Mouse (Mus musculus) gastrocnemius, postnatal 4 days (tissue): ENCODE data around the gene Ltbp4. TPM values are rescaled to one million over a fixed set of nuclear protein-coding genes. Genes with fewer than 3 reads are reported as not detected.
A peak's percentile ranks its signal among the peaks of the same experiment; 100 is the strongest.

Experiments used
- DNase-seq, 2 experiments: peaks; one replicate each; pipeline ENCODE4 v3.0.0; 2021 to 2022; ENCODE audit warnings: low spot score in 2 of 2, mixed read lengths in 2 of 2
- total RNA-seq, 2 experiments: library from RNA; stranded (reverse); gene quantifications; 2 replicates each; pipeline ENCODE4 v1.2.3; 2021

Gene Ltbp4
- total RNA-seq, 2 experiments from 2014 or later, result 152 to 169 TPM

DNA sequence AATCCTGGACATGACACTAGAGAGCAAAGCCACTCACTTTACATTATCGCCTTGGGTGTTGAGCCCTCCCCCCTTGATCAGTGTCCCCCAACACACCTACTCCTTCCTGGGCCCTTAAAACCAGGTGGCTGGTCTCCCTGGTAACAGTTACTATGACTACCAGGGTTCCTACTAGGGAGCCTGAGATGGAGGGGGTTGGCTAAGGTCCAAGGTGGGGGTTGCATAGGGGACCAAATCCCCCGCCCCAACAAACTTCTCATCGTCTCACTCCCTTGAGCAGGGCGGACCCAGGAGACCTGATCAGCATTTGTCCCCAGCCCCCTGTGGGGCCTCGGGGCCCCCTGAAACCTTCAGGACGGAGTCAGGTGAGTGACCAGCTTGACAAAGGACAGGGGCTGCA is 75.6 kb downstream of the Ltbp4 start:
- DNase-seq, result no peak

DNA sequence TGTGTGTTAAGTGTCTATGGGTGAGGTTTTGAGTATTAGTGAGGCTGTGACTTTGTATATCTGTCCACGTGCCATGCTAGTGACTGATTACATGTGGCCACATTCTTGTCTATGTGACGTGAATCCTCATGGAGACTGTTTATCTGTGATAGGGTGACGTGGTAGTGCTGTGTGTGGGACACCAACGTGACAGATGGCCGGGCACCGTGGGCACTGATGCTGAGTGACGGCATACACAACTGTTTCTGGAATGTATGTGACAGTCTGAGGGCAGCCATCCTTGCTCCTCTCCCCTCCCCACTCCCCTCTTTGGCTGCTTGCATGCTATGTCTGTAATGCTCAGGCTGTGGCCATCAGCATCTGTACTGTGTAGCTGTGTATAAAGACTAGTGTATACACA is 76.6 kb downstream of the Ltbp4 start:
- DNase-seq, result no peak

GRCm38 (mm10) chr7:27259771-27260170 is 77.7 kb downstream of the Ltbp4 start:
- DNase-seq, result no peak

DNA sequence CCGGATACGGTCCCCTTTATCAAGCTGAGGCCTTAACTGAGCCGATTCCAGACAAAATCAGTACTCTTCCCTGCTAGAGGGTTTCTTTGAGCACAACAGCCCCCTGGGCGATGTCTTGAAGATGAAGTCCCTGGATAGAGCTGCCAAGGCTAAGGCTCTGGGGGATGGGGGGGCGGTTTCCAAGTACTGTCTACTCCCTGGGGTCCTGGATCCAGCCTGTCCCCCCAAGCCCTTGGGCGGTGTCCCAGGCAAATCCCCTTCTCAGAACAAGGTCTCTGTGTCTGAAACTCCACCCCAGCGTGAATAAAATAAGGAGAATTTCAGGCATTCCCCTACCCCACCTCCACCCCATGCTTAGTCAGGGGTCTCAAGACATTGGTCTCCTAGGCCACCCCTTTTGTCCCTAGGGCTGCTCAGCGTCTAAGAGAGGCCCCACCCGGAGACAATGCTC is 78.2 kb downstream of the Ltbp4 start:
- no peak for DNase-seq

DNA sequence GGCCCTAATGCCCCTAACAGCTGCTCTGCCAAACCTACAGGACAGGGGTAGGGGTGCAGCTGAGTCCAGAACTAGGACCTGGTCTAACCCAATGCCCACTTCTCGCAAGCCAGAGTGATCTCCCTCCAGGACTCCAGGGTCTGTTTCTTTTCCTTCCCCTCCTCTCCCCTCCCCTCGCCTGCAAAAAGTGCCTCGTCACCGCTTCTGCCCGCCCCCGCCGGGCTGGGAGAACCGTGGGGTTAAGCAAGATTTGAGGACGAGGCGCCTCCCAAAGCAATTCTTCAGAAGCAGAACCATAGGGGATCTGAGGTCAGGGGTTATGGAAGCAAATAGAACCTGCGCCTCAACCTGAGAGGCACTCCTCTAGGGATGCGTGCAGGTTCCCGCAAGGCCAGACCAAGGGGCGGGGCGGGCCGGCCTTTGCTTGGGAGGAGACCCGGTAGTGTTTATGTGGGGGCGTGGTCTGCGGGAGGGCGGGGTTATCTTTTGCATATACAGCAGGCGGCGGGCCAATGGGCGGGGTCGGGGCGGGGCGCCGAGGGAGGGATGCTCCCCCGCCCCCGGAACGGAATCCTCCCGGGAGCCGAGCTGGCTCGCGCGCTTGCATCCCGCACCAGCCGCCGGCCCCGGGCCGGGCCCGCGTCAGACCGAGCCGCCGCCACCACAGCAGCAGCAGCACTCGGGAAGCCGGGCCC is 79.1 kb downstream of the Ltbp4 start, which contains the start of gene Numbl:
TSS of gene Numbl (plus strand) at position 229 of the 695 bp plus-strand sequence.
- peak; percentile 92 to 97 for DNase-seq

DNA sequence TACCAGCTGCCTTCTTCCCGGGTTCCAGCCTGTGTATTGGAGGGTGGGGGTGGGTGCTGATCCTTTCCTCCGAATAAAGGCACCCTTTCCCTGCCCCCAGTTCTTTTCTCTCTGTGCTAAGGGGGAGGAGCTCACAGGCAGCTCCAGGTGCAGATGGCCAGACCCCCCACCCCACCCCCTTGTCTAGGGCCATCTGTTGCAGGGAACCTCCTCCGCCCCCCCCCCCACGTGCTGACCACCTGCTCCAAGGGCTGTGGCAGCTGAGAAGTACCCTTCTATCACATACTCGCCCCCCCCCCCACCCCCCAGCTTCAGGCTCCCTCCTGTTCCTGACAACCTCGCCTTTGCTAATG is 79.7 kb downstream of the Ltbp4 start:
- no peak for DNase-seq

DNA sequence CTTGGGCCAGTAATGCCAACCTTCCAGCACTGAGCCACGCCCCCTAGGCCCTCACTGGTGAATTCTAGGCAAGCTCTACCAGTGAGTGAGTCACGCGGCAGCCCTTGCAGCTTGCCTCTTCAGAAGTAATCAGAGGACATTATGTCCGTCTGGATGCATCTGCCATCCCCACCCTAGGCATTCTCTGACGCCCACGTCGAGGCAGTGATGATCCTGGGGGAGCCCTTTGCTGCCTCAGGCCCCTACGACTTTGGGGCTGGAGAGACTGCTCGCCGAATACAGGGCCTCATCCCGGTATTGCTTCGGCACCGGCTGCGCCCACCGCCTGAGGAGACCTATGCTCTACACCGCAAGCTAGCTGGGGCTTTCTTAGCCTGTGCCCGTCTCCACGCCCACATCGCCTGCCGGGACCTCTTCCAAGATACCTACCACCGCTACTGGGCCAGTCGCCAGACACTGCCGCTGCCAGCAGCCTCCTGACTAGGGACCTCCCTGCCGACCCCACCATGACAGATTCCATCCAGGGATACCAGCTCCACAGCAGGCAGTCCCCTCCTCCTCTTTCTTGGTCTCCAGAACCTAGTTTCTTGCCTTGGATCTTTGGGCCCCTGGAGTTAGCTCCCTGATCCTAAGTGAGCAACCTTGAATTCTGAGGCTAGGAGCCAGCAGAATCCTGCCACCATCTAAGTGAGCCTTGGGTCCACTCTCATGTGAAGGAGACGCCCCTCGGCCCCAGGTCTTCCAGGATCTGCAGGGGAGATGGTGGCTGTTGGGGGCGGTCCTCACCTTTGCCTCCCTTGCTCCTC is 80.2 kb downstream of the Ltbp4 start:
- peak in 1 of 2 experiments; percentile 43 for DNase-seq

- DNase-seq, result no peak
Measured at GRCm38 (mm10) chr7:27255721-27256120, 81.8 kb downstream of the Ltbp4 start.

Other genes starting within 250 kb of the Ltbp4 start
- gene Cyp2f2, start 217.8 kb downstream of the Ltbp4 start, total RNA-seq, result under 1 TPM; 0.41 to 0.59 TPM
- gene Cyp2t4, start 184.0 kb downstream of the Ltbp4 start, total RNA-seq, result not detected
- gene Egln2, start 170.9 kb downstream of the Ltbp4 start, total RNA-seq, result 10 to 100 TPM; 81.4 to 85.3 TPM
- gene Rab4b, start 158.8 kb downstream of the Ltbp4 start, total RNA-seq, result 10 to 100 TPM; 29.4 to 33.6 TPM
- gene Gm21983, start 156.6 kb downstream of the Ltbp4 start, total RNA-seq, result not detected
- gene Mia, start 156.5 kb downstream of the Ltbp4 start, total RNA-seq, result not detected
- 10 to 100 TPM; 12.3 to 12.6 TPM for gene BC024978, start 141.9 kb downstream of the Ltbp4 start, total RNA-seq
- 10 to 100 TPM; 57.3 to 63.7 TPM for gene Snrpa, start 141.4 kb downstream of the Ltbp4 start, total RNA-seq
- 1 to 10 TPM; 7.2 to 8.5 TPM for gene Itpkc, start 109.0 kb downstream of the Ltbp4 start, total RNA-seq
- 10 to 100 TPM in 1 of 2 experiments, 1 to 10 TPM in 1; 8.6 to 10.3 TPM for gene Coq8b, start 104.7 kb downstream of the Ltbp4 start, total RNA-seq
- gene Numbl, start 79.3 kb downstream of the Ltbp4 start, total RNA-seq, result 10 to 100 TPM; 26.3 to 32.3 TPM
- 10 to 100 TPM; 11.0 to 11.5 TPM for gene Shkbp1, start 18.3 kb upstream of the Ltbp4 start, total RNA-seq
- gene Gm20479, start 19.7 kb upstream of the Ltbp4 start, total RNA-seq, result not detected
- under 1 TPM; 0.21 to 0.34 TPM for gene Sptbn4, start 110.0 kb upstream of the Ltbp4 start, total RNA-seq
- gene Blvrb, start 110.3 kb upstream of the Ltbp4 start, total RNA-seq, result 10 to 100 TPM; 29.0 to 36.5 TPM
- 10 to 100 TPM; 13.0 to 13.6 TPM for gene Sertad3, start 136.1 kb upstream of the Ltbp4 start, total RNA-seq
- 10 to 100 TPM; 15.6 to 16.2 TPM for gene Sertad1, start 149.2 kb upstream of the Ltbp4 start, total RNA-seq
- 10 to 100 TPM; 36.6 to 38.2 TPM for gene Prx, start 161.6 kb upstream of the Ltbp4 start, total RNA-seq
- 1 to 10 TPM in 1 of 2 experiments, under 1 TPM in 1; 0.73 to 1.1 TPM for gene Hipk4, start 185.6 kb upstream of the Ltbp4 start, total RNA-seq
- gene Pld3, start 215.5 kb upstream of the Ltbp4 start, total RNA-seq, result 10 to 100 TPM; 45.0 to 47.7 TPM
- gene 2310022A10Rik, start 215.5 kb upstream of the Ltbp4 start, total RNA-seq, result 100 to 1,000 TPM; 100 to 115 TPM